Mouse (Mus musculus) bone marrow, adult 2 months (tissue): Measurements from ENCODE around the gene Mcf2.

Source experiments
- CTCF ChIP-seq: fragments of 200-500 bp; IDR thresholded peaks from 2 replicates; pipeline ENCODE4 v1.5.1; 2011; ENCODE audit warnings: low read length, control low read depth; ENCODE audit not compliant: control insufficient read depth, insufficient read depth
- POLR2A ChIP-seq: fragments of 200-500 bp; IDR thresholded peaks from 2 replicates; pipeline ENCODE4 v1.6.1; 2011; ENCODE audit warnings: low read depth, mild to moderate bottlenecking, control low read depth, low read length, borderline replicate concordance; ENCODE audit not compliant: control insufficient read depth

DNA sequence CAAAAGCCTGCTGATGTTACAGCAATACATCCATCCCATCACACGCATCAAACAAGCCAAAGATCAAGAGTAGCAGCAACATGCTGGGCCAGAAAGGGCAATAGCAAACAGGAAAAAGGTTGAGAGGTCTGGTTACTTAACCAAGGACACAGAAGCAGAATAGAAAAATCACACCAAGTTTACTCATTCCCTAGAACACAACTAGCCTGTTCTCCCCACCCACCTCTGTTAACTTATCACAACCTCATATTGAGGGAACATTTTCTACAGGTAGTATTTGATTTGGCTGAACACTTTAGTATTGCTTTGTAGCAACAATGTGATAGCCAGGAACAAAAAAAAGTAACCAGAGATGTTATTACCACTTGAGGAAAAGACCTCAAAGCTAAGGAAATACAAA is 164.3 kb downstream of the Mcf2 start:
- TF ChIP-seq POLR2A (no peak), CTCF (no peak)
